Mouse (Mus musculus): ENCODE measurements at regions not wholly inside any gene's neighbourhood (a gene's known extent, or its start where the extent isn't known, plus 50 kb on each side); places are given as distances from the start of the nearest gene placed in this dataset.
A peak's percentile ranks its signal among the peaks of the same experiment; 100 is the strongest.

- Histone ChIP-seq H3K4me3 (no peak overlapping the region), H3K9ac (no peak overlapping the region), H3K9me3 (replicated peaks) (no peaks in the 10 kb centered on the region), H3K36me3 (ENCODE audit: poor library complexity, severe bottlenecking) (no peaks in the 10 kb centered on the region), H3K27me3 (no peaks in the 10 kb centered on the region), H3K4me2 (no peak overlapping the region), H3K27ac (no peak overlapping the region), H3K4me1 (peaks cover 16% of the 10 kb centered on the region)
- peak; percentile 62 for ATAC-seq
- WGBS, result 15% methylated on average over 7 of the region's 7 CpGs
Measured at GRCm38 (mm10) chr3:56302346-56303185, 119.1 kb upstream of the Nbea start.

- no peak overlapping the region for H3K27ac ChIP-seq
- no peak overlapping the region for H3K4me2 ChIP-seq
- H3K4me3 ChIP-seq, result no peak overlapping the region
- H3K36me3 ChIP-seq (ENCODE audit: poor library complexity, severe bottlenecking), result no peaks in the 10 kb centered on the region
- no peak overlapping the region for H3K9ac ChIP-seq
- WGBS, result 78% methylated on average over 1 of the region's 1 CpGs
- peaks cover 16% of the 10 kb centered on the region for H3K4me1 ChIP-seq
- no peaks in the 10 kb centered on the region for H3K9me3 ChIP-seq (replicated peaks)
- ATAC-seq, result peak; percentile 65; the same call in 1 of the 2 replicates
- no peaks in the 10 kb centered on the region for H3K27me3 ChIP-seq
Measured at GRCm38 (mm10) chr3:56300769-56301168, 117.3 kb upstream of the Nbea start.

- H3K27me3 ChIP-seq, result no peaks in the 10 kb centered on the region
Measured at GRCm38 (mm10) chr3:56295578-56295977, 112.1 kb upstream of the Nbea start.

GRCm38 (mm10) chr3:56281507-56281906, 98.0 kb upstream of the Nbea start:
- H3K27ac ChIP-seq, result no peak overlapping the region
- H3K4me3 ChIP-seq, result no peak overlapping the region
- H3K36me3 ChIP-seq (ENCODE audit: poor library complexity, severe bottlenecking), result no peaks in the 10 kb centered on the region
- H3K4me2 ChIP-seq, result no peak overlapping the region
- H3K9ac ChIP-seq, result no peak overlapping the region
- H3K4me1 ChIP-seq, result no peaks in the 10 kb centered on the region
- 93% methylated on average over 5 of the region's 5 CpGs for WGBS
- H3K27me3 ChIP-seq, result no peaks in the 10 kb centered on the region
- no peaks in the 10 kb centered on the region for H3K9me3 ChIP-seq (replicated peaks)
- ATAC-seq, result no peak

More at GRCm38 (mm10) chr3:56295578-56295977, 112.1 kb upstream of the Nbea start:
- H3K9me3 ChIP-seq (replicated peaks), result no peaks in the 10 kb centered on the region
- no peaks in the 10 kb centered on the region for H3K36me3 ChIP-seq (ENCODE audit: poor library complexity, severe bottlenecking)
- ATAC-seq, result no peak
- H3K4me1 ChIP-seq, result no peaks in the 10 kb centered on the region
- 82% methylated on average over 7 of the region's 7 CpGs for whole genome bisulfite sequencing
- H3K4me2 ChIP-seq, result no peak overlapping the region
- no peak overlapping the region for H3K9ac ChIP-seq
- H3K4me3 ChIP-seq, result no peak overlapping the region
- H3K27ac ChIP-seq, result no peak overlapping the region

- no peak for ATAC-seq
- Histone ChIP-seq H3K9ac (no peak overlapping the region), H3K4me2 (no peak overlapping the region), H3K4me1 (no peaks in the 10 kb centered on the region), H3K27me3 (no peaks in the 10 kb centered on the region), H3K36me3 (ENCODE audit: poor library complexity, severe bottlenecking) (no peaks in the 10 kb centered on the region), H3K27ac (no peak overlapping the region), H3K4me3 (no peak overlapping the region), H3K9me3 (replicated peaks) (no peaks in the 10 kb centered on the region)
- 85% methylated on average over 6 of the region's 6 CpGs for WGBS
Measured at GRCm38 (mm10) chr3:56280330-56280957, 96.9 kb upstream of the Nbea start.

GRCm38 (mm10) chr3:56272587-56272986, 89.1 kb upstream of the Nbea start:
- no peak overlapping the region for H3K27ac ChIP-seq

GRCm38 (mm10) chr3:56270241-56270830, 86.8 kb upstream of the Nbea start:
- H3K4me2 ChIP-seq, result no peak overlapping the region
- no peaks in the 10 kb centered on the region for H3K9me3 ChIP-seq (replicated peaks)
- no peak overlapping the region for H3K4me3 ChIP-seq
- no peaks in the 10 kb centered on the region for H3K36me3 ChIP-seq (ENCODE audit: poor library complexity, severe bottlenecking)
- H3K4me1 ChIP-seq, result no peaks in the 10 kb centered on the region
- 89% methylated on average over 6 of the region's 6 CpGs for WGBS
- H3K9ac ChIP-seq, result no peak overlapping the region
- no peak overlapping the region for H3K27ac ChIP-seq
- ATAC-seq, result no peak
- H3K27me3 ChIP-seq, result no peaks in the 10 kb centered on the region

More at GRCm38 (mm10) chr3:56272587-56272986, 89.1 kb upstream of the Nbea start:
- Histone ChIP-seq H3K27me3 (no peaks in the 10 kb centered on the region), H3K9me3 (replicated peaks) (no peaks in the 10 kb centered on the region), H3K9ac (no peak overlapping the region), H3K4me3 (no peak overlapping the region), H3K4me1 (no peaks in the 10 kb centered on the region), H3K4me2 (no peak overlapping the region), H3K36me3 (ENCODE audit: poor library complexity, severe bottlenecking) (no peaks in the 10 kb centered on the region)
- WGBS, result 95% methylated on average over 3 of the region's 3 CpGs
- ATAC-seq, result no peak

GRCm38 (mm10) chr3:56261800-56262561, 78.5 kb upstream of the Nbea start:
- no peak for ATAC-seq
- WGBS, result 84% methylated on average over 3 of the region's 3 CpGs
- Histone ChIP-seq H3K9ac (no peak overlapping the region), H3K4me3 (no peak overlapping the region), H3K36me3 (ENCODE audit: poor library complexity, severe bottlenecking) (no peaks in the 10 kb centered on the region), H3K4me2 (no peak overlapping the region), H3K27me3 (no peaks in the 10 kb centered on the region), H3K4me1 (no peaks in the 10 kb centered on the region), H3K9me3 (replicated peaks) (no peaks in the 10 kb centered on the region), H3K27ac (no peak overlapping the region)

GRCm38 (mm10) chr3:56256271-56256670, 72.8 kb upstream of the Nbea start:
- Histone ChIP-seq H3K36me3 (ENCODE audit: poor library complexity, severe bottlenecking) (no peaks in the 10 kb centered on the region), H3K27ac (no peak overlapping the region), H3K9ac (no peak overlapping the region), H3K4me3 (no peak overlapping the region), H3K9me3 (replicated peaks) (no peaks in the 10 kb centered on the region), H3K4me1 (0 out of 2 replicates have a peak, but pooled peaks cover 5% of the 10 kb centered on the region), H3K4me2 (no peak overlapping the region), H3K27me3 (no peaks in the 10 kb centered on the region)
- WGBS, result 38% methylated on average over 5 of the region's 5 CpGs
- ATAC-seq, result no peak

- 17% methylated on average over 1 of the region's 1 CpGs for WGBS
Measured at GRCm38 (mm10) chr3:56244370-56244769, 60.9 kb upstream of the Nbea start.

GRCm38 (mm10) chr3:56238228-56238627, 54.7 kb upstream of the Nbea start:
- no peaks in the 10 kb centered on the region for H3K27me3 ChIP-seq
- WGBS, result 82% methylated on average over 2 of the region's 2 CpGs
- H3K4me1 ChIP-seq, result no peaks in the 10 kb centered on the region
- H3K36me3 ChIP-seq (ENCODE audit: poor library complexity, severe bottlenecking), result no peaks in the 10 kb centered on the region
- no peak overlapping the region for H3K4me2 ChIP-seq
- no peaks in the 10 kb centered on the region for H3K9me3 ChIP-seq (replicated peaks)
- ATAC-seq, result no peak
- no peak overlapping the region for H3K4me3 ChIP-seq
- no peak overlapping the region for H3K9ac ChIP-seq
- H3K27ac ChIP-seq, result no peak overlapping the region

More at GRCm38 (mm10) chr3:56244370-56244769, 60.9 kb upstream of the Nbea start:
- Histone ChIP-seq H3K4me3 (no peak overlapping the region), H3K4me2 (no peak overlapping the region), H3K27me3 (no peaks in the 10 kb centered on the region), H3K9ac (no peak overlapping the region), H3K27ac (no peak overlapping the region), H3K9me3 (replicated peaks) (no peaks in the 10 kb centered on the region), H3K36me3 (ENCODE audit: poor library complexity, severe bottlenecking) (no peaks in the 10 kb centered on the region), H3K4me1 (no peaks in the 10 kb centered on the region)
- no peak for ATAC-seq

GRCm38 (mm10) chr3:56236163-56236562, 52.7 kb upstream of the Nbea start:
- 78% methylated on average over 1 of the region's 1 CpGs for WGBS
- Histone ChIP-seq H3K4me2 (no peak overlapping the region), H3K27me3 (no peaks in the 10 kb centered on the region), H3K4me1 (no peaks in the 10 kb centered on the region), H3K9me3 (replicated peaks) (no peaks in the 10 kb centered on the region), H3K27ac (no peak overlapping the region), H3K9ac (no peak overlapping the region), H3K4me3 (no peak overlapping the region), H3K36me3 (ENCODE audit: poor library complexity, severe bottlenecking) (no peaks in the 10 kb centered on the region)
- ATAC-seq, result no peak

All from forebrain, embryonic 13.5 days (tissue).